Mouse (Mus musculus) embryonic fibroblast, embryonic 13.5 days (primary cell): Measurements from ENCODE around the gene Osbp2.

ENCODE experiments used
- CTCF ChIP-seq: IDR thresholded peaks from 2 replicates; pipeline ENCODE4 v1.5.1; 2011; ENCODE audit warnings: mild to moderate bottlenecking, control low read depth, low read length, moderate library complexity, borderline replicate concordance; ENCODE audit not compliant: insufficient read depth
- POLR2A ChIP-seq: IDR thresholded peaks from 2 replicates; pipeline ENCODE4 v1.6.1; 2011; ENCODE audit warnings: low read depth, mild to moderate bottlenecking, control low read depth, low read length, moderate library complexity

DNA sequence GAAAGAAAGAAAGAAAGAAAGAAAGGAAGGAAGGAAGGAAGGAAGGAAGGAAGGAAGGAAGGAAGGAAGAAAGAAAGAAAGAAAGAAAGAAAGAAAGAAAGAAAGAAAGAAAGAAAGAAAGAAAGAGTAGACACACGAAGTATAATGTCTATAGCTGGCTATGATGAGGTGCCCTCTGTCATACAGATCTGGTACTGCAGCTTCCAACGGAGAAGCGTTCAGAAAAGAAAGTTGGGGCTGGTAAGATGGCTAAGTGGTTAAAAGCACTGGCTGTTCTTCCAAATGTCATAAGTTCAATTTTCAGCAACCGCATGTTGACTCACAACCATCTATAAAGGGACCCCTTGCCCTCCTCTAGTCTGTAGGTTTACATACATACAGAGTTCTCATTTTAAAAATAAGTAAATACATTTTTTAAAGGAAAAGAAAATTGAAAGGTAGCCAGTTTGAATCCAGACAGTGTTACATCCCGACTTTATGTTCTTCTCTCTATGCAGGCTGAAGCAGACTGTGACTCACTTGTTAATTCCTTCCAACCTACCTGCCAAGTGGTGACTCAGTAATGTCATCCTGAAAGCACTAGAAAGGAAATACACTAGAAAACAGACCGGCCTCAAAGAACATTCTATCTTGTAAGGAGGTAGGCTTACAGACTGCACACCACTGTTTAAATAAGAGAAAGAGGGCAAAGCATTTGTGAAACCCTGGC lies 31.4 kb downstream of the Osbp2 start:
- TF ChIP-seq POLR2A (no peak), CTCF (no peak)
